Mouse (Mus musculus) lung, adult 2 months (tissue): ENCODE measurements around the gene Als2.

ENCODE experiments used
- CTCF ChIP-seq: fragments of 200-500 bp; IDR thresholded peaks from 2 replicates; pipeline ENCODE4 v1.5.1; 2011; ENCODE audit warnings: mild to moderate bottlenecking, low read length, control low read depth; ENCODE audit not compliant: insufficient read depth
- POLR2A ChIP-seq: fragments of 200-500 bp; IDR thresholded peaks from 2 replicates; pipeline ENCODE4 v1.6.1; 2011; ENCODE audit warnings: low read depth, mild to moderate bottlenecking, control low read depth, low read length, borderline replicate concordance; ENCODE audit errors: extremely low read depth

DNA sequence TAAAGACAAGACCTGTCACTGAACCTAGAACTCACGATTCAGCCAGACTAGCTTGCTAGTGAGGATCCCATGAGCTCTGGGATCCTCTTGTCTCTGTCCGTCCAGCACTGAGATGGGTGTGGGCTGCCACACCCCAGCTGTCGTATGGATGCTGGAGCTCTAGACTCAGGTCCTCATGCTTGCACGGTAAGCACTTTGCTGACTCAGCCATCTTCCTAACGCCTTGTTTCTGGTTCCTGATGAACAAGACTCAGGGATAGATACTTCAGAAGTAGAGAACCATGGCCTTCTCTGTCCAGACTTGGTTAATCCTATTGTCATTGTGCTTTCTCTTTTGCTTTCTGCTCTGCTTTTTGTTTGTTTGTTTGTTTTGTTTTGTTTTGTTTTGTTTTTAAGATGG, 48.8 kb upstream of the Als2 start:
- no peak for TF ChIP-seq POLR2A
- no peak for TF ChIP-seq CTCF
